Mouse (Mus musculus) megakaryocyte, embryonic 14.5 days (primary cell): ENCODE data around the gene Tab1. TPM values are rescaled to one million over a fixed set of nuclear protein-coding genes. Genes with fewer than 3 reads are reported as not detected.

Source experiments
- H3K27me3 ChIP-seq: replicated peaks from 2 replicates; pipeline ENCODE3; 2012; ENCODE audit warnings: inconsistent platforms
- H3K36me3 ChIP-seq: replicated peaks from 2 replicates; pipeline ENCODE3; 2012; ENCODE audit warnings: low read length, inconsistent platforms, mixed read lengths
- H3K4me1 ChIP-seq: 2 replicates; pipeline ENCODE4 v1.6.1; 2012; ENCODE audit warnings: inconsistent platforms
- H3K4me3 ChIP-seq: replicated peaks from 2 replicates; pipeline ENCODE3; 2012; ENCODE audit warnings: moderate library complexity, mild to moderate bottlenecking, inconsistent platforms
- H3K9me3 ChIP-seq: 2 replicates; pipeline ENCODE4 v1.6.1; 2012; ENCODE audit warnings: inconsistent platforms
- FLI1 ChIP-seq: IDR thresholded peaks from 2 replicates; pipeline ENCODE4 v1.6.1; 2012; ENCODE audit warnings: low read length, inconsistent platforms, mixed read lengths
- GATA1 ChIP-seq: IDR thresholded peaks from 3 replicates; pipeline ENCODE4 v1.6.1; 2012; ENCODE audit warnings: mixed read lengths, low read length, inconsistent platforms, borderline replicate concordance
- polyA plus RNA-seq: library from polyadenylated mRNA; stranded (reverse); fragments of >175 nt; gene quantifications from 2 replicates; pipeline ENCODE4 v1.2.3, GENCODE M21; 2012; ENCODE audit warnings: low replicate concordance; ENCODE audit not compliant: insufficient read depth

Tab1 gene
- polyA plus RNA-seq, 1 experiment: 9.9 TPM

GRCm38 (mm10) chr15:80147511-80147910 is 14.6 kb downstream of the Tab1 start:
- Histone ChIP-seq H3K4me3 (no peak overlapping the region), H3K27me3 (no peaks in the 10 kb centered on the region), H3K4me1 (peaks cover 42% of the 10 kb centered on the region), H3K36me3 (peaks cover 96% of the 10 kb centered on the region), H3K9me3 (no peaks in the 10 kb centered on the region)
- no peak for TF ChIP-seq GATA1
- TF ChIP-seq FLI1: no peak

DNA sequence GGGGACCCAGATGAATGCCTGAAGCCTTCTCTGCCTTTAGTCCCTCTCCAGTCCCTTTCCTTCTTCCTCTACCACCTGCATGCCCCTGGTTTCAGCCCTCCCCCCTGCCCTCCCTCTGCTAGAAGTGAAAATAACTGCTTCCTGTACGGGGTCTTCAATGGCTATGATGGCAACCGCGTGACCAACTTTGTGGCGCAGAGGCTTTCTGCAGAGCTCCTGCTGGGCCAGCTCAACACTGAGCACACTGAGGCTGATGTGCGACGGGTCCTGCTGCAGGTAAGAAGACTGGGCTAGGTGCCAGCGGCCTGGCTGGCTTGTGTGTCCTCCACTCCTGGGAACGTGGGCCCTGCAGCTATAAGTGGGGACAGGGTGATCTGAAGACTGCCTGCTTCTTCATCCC is 15.6 kb downstream of the Tab1 start:
- peaks cover 42% of the 10 kb centered on the region for H3K4me1 ChIP-seq
- no peak for TF ChIP-seq FLI1
- no peak for TF ChIP-seq GATA1
- no peak overlapping the region for H3K4me3 ChIP-seq
- no peaks in the 10 kb centered on the region for H3K9me3 ChIP-seq
- peaks cover 96% of the 10 kb centered on the region for H3K36me3 ChIP-seq
- no peaks in the 10 kb centered on the region for H3K27me3 ChIP-seq

DNA sequence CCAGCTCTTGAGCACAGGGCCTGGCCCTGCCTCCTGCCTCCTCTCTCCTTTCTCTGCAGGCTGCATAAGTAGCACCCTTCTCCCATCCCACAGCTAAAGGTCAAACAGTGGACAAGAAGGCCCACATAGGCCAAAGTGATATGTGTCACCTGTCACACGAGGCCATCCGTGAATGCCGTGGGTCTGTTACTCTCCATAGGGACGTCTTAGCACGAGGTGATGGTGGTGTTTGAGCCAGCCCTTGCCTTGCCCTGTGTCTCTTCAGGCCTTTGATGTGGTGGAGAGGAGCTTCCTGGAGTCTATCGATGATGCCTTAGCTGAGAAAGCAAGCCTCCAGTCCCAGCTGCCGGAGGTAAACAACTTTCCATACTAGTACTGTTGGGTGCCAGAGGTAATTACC is 16.6 kb downstream of the Tab1 start:
- peaks cover 96% of the 10 kb centered on the region for H3K36me3 ChIP-seq
- H3K27me3 ChIP-seq: no peaks in the 10 kb centered on the region
- H3K9me3 ChIP-seq: no peaks in the 10 kb centered on the region
- H3K4me1 ChIP-seq: peaks cover 42% of the 10 kb centered on the region
- no peak for TF ChIP-seq GATA1
- TF ChIP-seq FLI1: no peak
- H3K4me3 ChIP-seq: no peak overlapping the region

- Histone ChIP-seq H3K9me3 (no peaks in the 10 kb centered on the region), H3K4me1 (peaks cover 26% of the 10 kb centered on the region), H3K4me3 (no peak overlapping the region), H3K27me3 (no peaks in the 10 kb centered on the region), H3K36me3 (peaks cover 98% of the 10 kb centered on the region)
- TF ChIP-seq FLI1 (no peak), GATA1 (no peak)
Measured at GRCm38 (mm10) chr15:80152663-80153062, 19.7 kb downstream of the Tab1 start.

DNA sequence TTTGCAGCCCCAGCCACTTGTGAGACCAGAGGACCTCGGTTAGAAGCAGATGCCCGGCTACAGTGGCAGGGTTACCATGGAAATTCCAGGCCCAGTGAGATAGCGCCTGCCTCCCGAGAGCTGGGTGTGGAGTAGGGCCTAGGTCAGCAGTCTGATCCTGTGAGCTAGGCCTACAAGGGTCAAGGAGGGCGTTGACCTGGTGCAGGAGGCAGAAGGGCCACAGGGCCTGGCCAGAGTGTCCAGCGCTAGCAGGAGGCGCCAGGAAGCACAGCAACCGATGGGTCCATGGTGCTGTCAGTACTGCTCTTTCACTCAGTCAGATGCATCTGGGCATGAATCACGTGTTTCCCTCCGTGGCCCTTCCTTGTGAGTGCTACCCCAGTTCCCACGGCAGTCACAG is 20.8 kb downstream of the Tab1 start:
- Histone ChIP-seq H3K27me3 (no peaks in the 10 kb centered on the region), H3K4me1 (peaks cover 23% of the 10 kb centered on the region), H3K36me3 (peaks cover 98% of the 10 kb centered on the region), H3K4me3 (no peak overlapping the region), H3K9me3 (no peaks in the 10 kb centered on the region)
- TF ChIP-seq GATA1 (no peak), FLI1 (no peak)

DNA sequence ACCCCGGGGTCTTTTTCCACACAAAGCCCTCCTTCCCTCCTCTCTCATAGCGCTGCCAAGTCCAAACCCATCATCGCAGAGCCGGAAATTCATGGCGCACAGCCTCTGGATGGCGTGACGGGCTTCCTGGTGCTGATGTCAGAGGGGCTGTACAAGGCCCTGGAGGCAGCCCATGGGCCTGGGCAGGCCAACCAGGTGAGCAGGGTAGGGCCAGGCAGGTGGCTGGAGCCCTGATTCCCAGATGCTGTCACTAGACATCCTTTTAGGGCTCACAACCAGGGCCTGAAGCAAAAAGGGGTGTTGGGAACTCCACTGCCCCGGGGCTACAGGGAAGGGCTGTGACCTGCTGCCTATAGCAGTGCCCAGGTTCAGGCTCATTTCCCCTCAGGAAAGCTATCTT is 22.8 kb downstream of the Tab1 start:
- no peak for TF ChIP-seq FLI1
- no peak for TF ChIP-seq GATA1
- no peaks in the 10 kb centered on the region for H3K27me3 ChIP-seq
- no peaks in the 10 kb centered on the region for H3K9me3 ChIP-seq
- H3K36me3 ChIP-seq: peaks cover 98% of the 10 kb centered on the region
- peaks cover 18% of the 10 kb centered on the region for H3K4me1 ChIP-seq
- H3K4me3 ChIP-seq: no peak overlapping the region

GRCm38 (mm10) chr15:80157197-80157943 is 24.4 kb downstream of the Tab1 start:
- peaks cover 100% of the 10 kb centered on the region for H3K36me3 ChIP-seq
- peaks cover 18% of the 10 kb centered on the region for H3K4me1 ChIP-seq
- TF ChIP-seq FLI1 (no peak), GATA1 (no peak)
- H3K4me3 ChIP-seq: no peak overlapping the region
- no peaks in the 10 kb centered on the region for H3K27me3 ChIP-seq
- H3K9me3 ChIP-seq: no peaks in the 10 kb centered on the region

- Histone ChIP-seq H3K9me3 (no peaks in the 10 kb centered on the region), H3K4me1 (peaks cover 18% of the 10 kb centered on the region), H3K36me3 (peaks cover 100% of the 10 kb centered on the region), H3K27me3 (no peaks in the 10 kb centered on the region), H3K4me3 (no peak overlapping the region)
- TF ChIP-seq GATA1 (no peak), FLI1 (no peak)
Measured at GRCm38 (mm10) chr15:80158001-80158706, 25.2 kb downstream of the Tab1 start.

DNA sequence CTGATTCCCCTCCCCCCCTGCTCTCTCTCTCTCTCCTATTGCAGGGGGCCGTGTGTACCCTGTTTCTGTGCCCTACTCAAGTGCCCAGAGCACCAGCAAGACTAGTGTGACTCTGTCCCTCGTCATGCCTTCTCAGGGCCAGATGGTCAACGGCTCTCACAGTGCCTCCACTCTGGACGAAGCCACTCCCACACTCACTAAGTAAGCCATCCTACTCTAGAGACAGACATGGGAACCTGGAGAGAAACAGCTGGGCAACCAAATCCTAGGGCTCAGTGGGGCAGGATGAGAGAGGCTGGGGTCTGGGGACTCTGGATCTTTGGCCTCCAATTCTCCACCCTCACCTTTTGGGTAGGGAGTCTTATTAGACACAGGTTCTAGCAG is 25.8 kb downstream of the Tab1 start:
- Histone ChIP-seq H3K27me3 (no peaks in the 10 kb centered on the region), H3K9me3 (no peaks in the 10 kb centered on the region), H3K36me3 (peaks cover 99% of the 10 kb centered on the region), H3K4me1 (peaks cover 18% of the 10 kb centered on the region), H3K4me3 (no peak overlapping the region)
- no peak for TF ChIP-seq GATA1
- no peak for TF ChIP-seq FLI1

- H3K27me3 ChIP-seq: no peaks in the 10 kb centered on the region
- TF ChIP-seq FLI1: no peak
- TF ChIP-seq GATA1: no peak
- peaks cover 18% of the 10 kb centered on the region for H3K4me1 ChIP-seq
- H3K36me3 ChIP-seq: peaks cover 92% of the 10 kb centered on the region
- no peaks in the 10 kb centered on the region for H3K9me3 ChIP-seq
- peak overlapping the region; percentile 12 for H3K4me3 ChIP-seq
Measured at GRCm38 (mm10) chr15:80159286-80159901, 26.5 kb downstream of the Tab1 start.
